Mouse (Mus musculus) kidney, adult 9 months (tissue): Measurements from ENCODE around the gene Zbtb45.

Experiments used
- DNase-seq: peaks from one replicate; pipeline ENCODE4 v3.0.0; 2022

Zbtb45 gene

GRCm38 (mm10) chr7:13033451-13034147, 23.8 kb upstream of the Zbtb45 start:
- no peak for DNase-seq

- DNase-seq: no peak
Observed at GRCm38 (mm10) chr7:13032541-13032940, 22.7 kb upstream of the Zbtb45 start.

- no peak for DNase-seq
Observed at GRCm38 (mm10) chr7:13031983-13032382, 22.1 kb upstream of the Zbtb45 start.

- no peak for DNase-seq
Observed at GRCm38 (mm10) chr7:13031069-13031468, 21.2 kb upstream of the Zbtb45 start.

- DNase-seq: no peak
Observed at GRCm38 (mm10) chr7:13028986-13029385, 19.2 kb upstream of the Zbtb45 start.

- DNase-seq: no peak
Observed at GRCm38 (mm10) chr7:13025511-13026112, 15.8 kb upstream of the Zbtb45 start.

- peak; percentile 72 for DNase-seq
Observed at GRCm38 (mm10) chr7:13024805-13025204, 15.0 kb upstream of the Zbtb45 start.

GRCm38 (mm10) chr7:13023928-13024731, 14.3 kb upstream of the Zbtb45 start:
- peak; percentile 94 for DNase-seq

GRCm38 (mm10) chr7:13022773-13023535, 13.1 kb upstream of the Zbtb45 start:
- peak; percentile 73 for DNase-seq

- DNase-seq: no peak
Observed at GRCm38 (mm10) chr7:13015217-13015616, 5.4 kb upstream of the Zbtb45 start.

- no peak for DNase-seq
Observed at GRCm38 (mm10) chr7:13014275-13014839, 4.5 kb upstream of the Zbtb45 start.

- no peak for DNase-seq
Observed at GRCm38 (mm10) chr7:13013671-13014070, 3.8 kb upstream of the Zbtb45 start.

- DNase-seq: peak; percentile 97
Observed at GRCm38 (mm10) chr7:13009143-13010004, 460 bp downstream of the Zbtb45 start.

- no peak for DNase-seq
Observed at GRCm38 (mm10) chr7:13007341-13008092, 2.3 kb downstream of the Zbtb45 start.

- DNase-seq: peak; percentile 27
Observed at GRCm38 (mm10) chr7:13006531-13006930, 3.3 kb downstream of the Zbtb45 start.

- no peak for DNase-seq
Observed at GRCm38 (mm10) chr7:13006011-13006410, 3.8 kb downstream of the Zbtb45 start.

- no peak for DNase-seq
Observed at GRCm38 (mm10) chr7:13003380-13003779, 6.5 kb downstream of the Zbtb45 start.

- no peak for DNase-seq
Observed at GRCm38 (mm10) chr7:13001584-13001983, 8.2 kb downstream of the Zbtb45 start.

GRCm38 (mm10) chr7:12998851-12999250, 11.0 kb downstream of the Zbtb45 start, which contains the start of gene Trim28:
Trim28 (plus strand) TSS chr7:12999114.
- DNase-seq: no peak

- DNase-seq: no peak
Observed at GRCm38 (mm10) chr7:12998053-12998452, 11.8 kb downstream of the Zbtb45 start, which contains the start of gene Slc27a5. Slc27a5 (minus strand) TSS chr7:12998192.

- no peak for DNase-seq
Observed at GRCm38 (mm10) chr7:12997230-12997629, 12.6 kb downstream of the Zbtb45 start.
